Mouse (Mus musculus) liver, adult 2 months (tissue): ENCODE measurements at regions not wholly inside any gene's neighbourhood (a gene's known extent, or its start where the extent isn't known, plus 50 kb on each side); places are given as distances from the start of the nearest gene placed in this dataset.

Experiments used
- CTCF ChIP-seq: fragments of 200-500 bp; IDR thresholded peaks from 2 replicates; pipeline ENCODE4 v1.5.1; 2011; ENCODE audit warnings: low read depth, low read length, control low read depth
- POLR2A ChIP-seq: fragments of 200-500 bp; IDR thresholded peaks from 2 replicates; pipeline ENCODE4 v1.6.1; 2011; ENCODE audit warnings: low read length, control low read depth; ENCODE audit not compliant: insufficient read depth; ENCODE audit errors: extremely low read depth

DNA sequence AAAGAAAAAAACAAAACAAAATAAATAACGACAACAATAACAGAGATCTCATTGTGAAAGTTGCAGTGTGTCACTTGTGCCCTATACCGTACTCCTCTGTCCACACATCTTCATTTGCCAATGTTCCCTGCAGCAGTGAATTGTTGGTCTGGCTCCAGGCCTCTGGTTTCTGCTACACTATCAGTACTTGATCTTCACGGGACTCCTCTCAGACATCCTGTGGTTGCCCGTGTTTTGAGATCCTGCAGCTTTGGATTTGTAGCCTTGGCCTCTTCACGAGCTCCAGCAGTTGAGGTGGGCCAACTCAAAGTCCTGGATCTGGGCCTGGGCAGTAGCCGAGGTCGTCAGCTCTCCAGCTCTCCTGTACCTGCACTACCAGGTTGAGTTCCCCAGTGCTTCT is 72.4 kb upstream of the Thpo start:
- TF ChIP-seq CTCF (no peak), POLR2A (no peak)
